Mouse (Mus musculus) hindbrain, embryonic 12.5 days (tissue): ENCODE data around the gene Dennd5a. TPM values are rescaled to one million over a fixed set of nuclear protein-coding genes. Genes with fewer than 3 reads are reported as not detected.

Experiments used
- ATAC-seq: fragments of 200-750 bp; cut with Nextera tagmentation; 2 replicates; pipeline ENCODE4 v1.8.0; 2017; ENCODE audit warnings: moderate TSS enrichment; ENCODE audit not compliant: low FRiP score
- H3K27ac ChIP-seq: fragments of 300-500 bp; sonication (generic); 2 replicates; pipeline ENCODE4 v1.5.1; 2016; ENCODE audit warnings: mild to moderate bottlenecking
- H3K27me3 ChIP-seq: fragments of 300-500 bp; sonication (generic); 2 replicates; pipeline ENCODE4 v1.6.1; 2016; ENCODE audit warnings: mild to moderate bottlenecking
- H3K36me3 ChIP-seq: fragments of 300-500 bp; sonication (generic); 2 replicates; pipeline ENCODE4 v1.6.1; 2016; ENCODE audit warnings: mild to moderate bottlenecking
- H3K4me1 ChIP-seq: fragments of 300-500 bp; sonication (generic); 2 replicates; pipeline ENCODE4 v1.6.1; 2016
- H3K4me2 ChIP-seq: fragments of 300-500 bp; sonication (generic); replicated peaks from 2 replicates; pipeline ENCODE4 v1.6.1; 2016; ENCODE audit warnings: mild to moderate bottlenecking
- H3K4me3 ChIP-seq: fragments of 300-500 bp; sonication (generic); 2 replicates; pipeline ENCODE4 v1.5.1; 2016; ENCODE audit warnings: mild to moderate bottlenecking
- H3K9ac ChIP-seq: fragments of 300-500 bp; sonication (generic); 2 replicates; pipeline ENCODE4 v1.6.1; 2016; ENCODE audit warnings: mild to moderate bottlenecking, moderate library complexity
- H3K9me3 ChIP-seq: fragments of 300-500 bp; sonication (generic); replicated peaks from 2 replicates; pipeline ENCODE4 v1.6.1; 2016; ENCODE audit warnings: mild to moderate bottlenecking
- WGBS: fragments of 180-500 bp; shearing (Covaris S2); methylation state at CpG from one replicate; pipeline ENCODE4 v1.1.7; 2016; 5-methylcytosine and 5-hydroxymethylcytosine counted together
- polyA plus RNA-seq: library from polyadenylated mRNA; unstranded; fragments of >200 nt; fragmentation: Nextera tagmentation; extraction: Ambion mirVana; gene quantifications from 2 replicates; pipeline ENCODE4 v1.2.1, GENCODE M21; 2016

Dennd5a gene
- polyA plus RNA-seq, 1 experiment from 2014 or later: 54.4 TPM

GRCm38 (mm10) chr7:109892530-109892929, 67.7 kb downstream of the Dennd5a start:
- H3K9me3 ChIP-seq: 0 out of 2 replicates have a peak, but pooled peaks cover 3% of the 10 kb centered on the region
- H3K4me1 ChIP-seq: no peaks in the 10 kb centered on the region
- no peaks in the 10 kb centered on the region for H3K27me3 ChIP-seq
- no peak overlapping the region for H3K27ac ChIP-seq
- H3K4me2 ChIP-seq: no peak overlapping the region
- peaks cover 74% of the 10 kb centered on the region for H3K36me3 ChIP-seq
- ATAC-seq: no peak
- 40% methylated on average over 3 of the region's 3 CpGs for WGBS
- H3K9ac ChIP-seq: no peak overlapping the region
- H3K4me3 ChIP-seq: no peak overlapping the region

DNA sequence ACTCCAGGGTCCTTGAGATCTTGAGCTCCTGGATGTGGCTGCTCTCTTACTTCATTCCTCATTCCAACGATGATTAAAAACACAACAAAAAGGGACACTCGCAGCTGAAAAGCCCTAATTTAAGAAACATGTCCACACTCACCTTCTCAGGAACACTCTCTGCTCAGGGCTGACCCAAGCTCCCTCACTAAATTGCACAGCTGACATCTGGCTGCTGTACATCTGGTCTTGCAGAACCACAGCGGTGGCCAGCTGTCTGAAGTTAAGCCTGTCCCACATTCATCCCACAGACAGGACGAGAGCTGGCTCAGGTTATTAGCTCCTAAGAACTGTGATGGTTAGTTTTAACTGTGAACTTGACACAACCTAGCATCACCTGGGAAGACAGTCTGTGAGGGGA, 68.5 kb downstream of the Dennd5a start:
- 93% methylated on average over 4 of the region's 4 CpGs for WGBS
- no peak for ATAC-seq

GRCm38 (mm10) chr7:109890256-109890655, 70.0 kb downstream of the Dennd5a start:
- no peaks in the 10 kb centered on the region for H3K27me3 ChIP-seq
- H3K9ac ChIP-seq: no peak overlapping the region
- 0 out of 2 replicates have a peak, but pooled peaks cover 3% of the 10 kb centered on the region for H3K9me3 ChIP-seq
- 92% methylated on average over 2 of the region's 2 CpGs for WGBS
- peaks cover 62% of the 10 kb centered on the region for H3K36me3 ChIP-seq
- H3K4me2 ChIP-seq: no peak overlapping the region
- H3K27ac ChIP-seq: no peak overlapping the region
- ATAC-seq: no peak
- H3K4me1 ChIP-seq: no peaks in the 10 kb centered on the region
- no peak overlapping the region for H3K4me3 ChIP-seq

More for the DNA sequence above, 68.5 kb downstream of the Dennd5a start:
- H3K9me3 ChIP-seq: 0 out of 2 replicates have a peak, but pooled peaks cover 3% of the 10 kb centered on the region
- peaks cover 74% of the 10 kb centered on the region for H3K36me3 ChIP-seq
- H3K9ac ChIP-seq: no peak overlapping the region
- H3K4me1 ChIP-seq: no peaks in the 10 kb centered on the region
- H3K4me2 ChIP-seq: no peak overlapping the region
- H3K27ac ChIP-seq: no peak overlapping the region
- no peak overlapping the region for H3K4me3 ChIP-seq
- no peaks in the 10 kb centered on the region for H3K27me3 ChIP-seq

GRCm38 (mm10) chr7:109889300-109889699, 71.0 kb downstream of the Dennd5a start:
- no peak overlapping the region for H3K4me2 ChIP-seq
- no peak overlapping the region for H3K4me3 ChIP-seq
- no peaks in the 10 kb centered on the region for H3K4me1 ChIP-seq
- H3K9ac ChIP-seq: no peak overlapping the region
- 0 out of 2 replicates have a peak, but pooled peaks cover 3% of the 10 kb centered on the region for H3K9me3 ChIP-seq
- H3K36me3 ChIP-seq: peaks cover 52% of the 10 kb centered on the region
- H3K27me3 ChIP-seq: no peaks in the 10 kb centered on the region
- 80% methylated on average over 5 of the region's 5 CpGs for WGBS
- ATAC-seq: no peak
- H3K27ac ChIP-seq: no peak overlapping the region

GRCm38 (mm10) chr7:109886249-109886648, 74.0 kb downstream of the Dennd5a start:
- Histone ChIP-seq H3K27me3 (no peaks in the 10 kb centered on the region), H3K9ac (no peak overlapping the region), H3K27ac (no peak overlapping the region), H3K9me3 (0 out of 2 replicates have a peak, but pooled peaks cover 3% of the 10 kb centered on the region), H3K4me1 (no peaks in the 10 kb centered on the region), H3K4me2 (no peak overlapping the region), H3K4me3 (no peak overlapping the region), H3K36me3 (peaks cover 34% of the 10 kb centered on the region)
- ATAC-seq: no peak
- WGBS: 100% methylated on average over 1 of the region's 1 CpGs

DNA sequence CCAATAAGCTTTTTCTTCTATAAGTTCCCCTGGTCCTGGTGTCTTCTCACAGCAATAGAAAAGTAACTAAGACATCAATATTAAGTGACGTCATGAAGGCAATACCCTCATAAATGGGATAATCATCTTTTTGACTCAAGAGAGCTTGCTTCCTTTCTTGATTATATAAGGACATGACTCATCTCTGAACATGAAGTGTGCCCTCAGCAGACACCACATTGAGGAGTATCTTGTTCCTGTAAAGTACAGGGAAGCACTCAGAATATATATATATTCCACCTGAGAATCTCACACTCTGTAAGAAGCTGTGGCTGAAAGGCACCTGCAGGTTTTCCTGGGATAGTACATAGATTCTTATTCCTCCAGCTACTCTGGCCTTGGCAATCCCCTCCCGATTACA, 77.7 kb downstream of the Dennd5a start:
- WGBS: 92% methylated on average over 2 of the region's 2 CpGs
- ATAC-seq: no peak
- Histone ChIP-seq H3K27ac (no peak overlapping the region), H3K4me3 (no peak overlapping the region), H3K4me2 (no peak overlapping the region), H3K36me3 (peaks cover 9% of the 10 kb centered on the region), H3K9ac (no peak overlapping the region), H3K9me3 (no peaks in the 10 kb centered on the region), H3K4me1 (no peaks in the 10 kb centered on the region), H3K27me3 (no peaks in the 10 kb centered on the region)

- ATAC-seq: no peak
- Histone ChIP-seq H3K36me3 (peaks cover under 1% of the 10 kb centered on the region), H3K4me1 (no peaks in the 10 kb centered on the region), H3K4me2 (no peak overlapping the region), H3K9me3 (no peaks in the 10 kb centered on the region), H3K4me3 (no peak overlapping the region), H3K9ac (no peak overlapping the region), H3K27ac (no peak overlapping the region), H3K27me3 (no peaks in the 10 kb centered on the region)
- 53% methylated on average over 2 of the region's 2 CpGs for WGBS
These were observed 78.6 kb downstream of the Dennd5a start for GRCm38 (mm10) chr7:109881561-109882099.

GRCm38 (mm10) chr7:109879158-109879557, 81.1 kb downstream of the Dennd5a start:
- Histone ChIP-seq H3K27ac (no peak overlapping the region), H3K9ac (no peak overlapping the region), H3K4me3 (no peak overlapping the region), H3K27me3 (no peaks in the 10 kb centered on the region), H3K4me2 (no peak overlapping the region), H3K9me3 (no peaks in the 10 kb centered on the region), H3K4me1 (no peaks in the 10 kb centered on the region), H3K36me3 (no peaks in the 10 kb centered on the region)
- 57% methylated on average over 12 of the region's 12 CpGs for WGBS
- ATAC-seq: no peak

DNA sequence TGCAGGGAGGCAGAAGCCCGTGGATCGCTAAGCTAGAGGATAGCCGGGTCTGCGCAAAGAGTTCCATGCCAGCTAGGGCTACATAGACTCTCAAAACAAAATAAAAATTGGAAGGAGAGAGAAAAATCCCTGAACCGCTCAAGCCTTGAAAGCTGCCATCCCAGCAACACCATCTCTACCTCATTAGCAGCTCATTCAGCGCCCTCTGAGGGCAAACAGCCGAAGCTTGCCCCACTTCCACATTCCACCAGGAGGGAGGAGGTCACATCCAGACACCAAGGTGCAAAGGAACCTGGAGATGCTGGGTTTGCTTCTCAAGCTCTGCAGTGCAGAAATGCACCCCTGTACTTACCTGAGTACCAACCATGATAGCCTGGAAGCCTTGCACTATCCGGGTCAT, 84.2 kb downstream of the Dennd5a start:
- 73% methylated on average over 8 of the region's 8 CpGs for WGBS
- Histone ChIP-seq H3K36me3 (no peaks in the 10 kb centered on the region), H3K4me3 (no peak overlapping the region), H3K9ac (no peak overlapping the region), H3K9me3 (no peaks in the 10 kb centered on the region), H3K4me2 (no peak overlapping the region), H3K27ac (no peak overlapping the region), H3K4me1 (no peaks in the 10 kb centered on the region), H3K27me3 (no peaks in the 10 kb centered on the region)
- ATAC-seq: no peak

DNA sequence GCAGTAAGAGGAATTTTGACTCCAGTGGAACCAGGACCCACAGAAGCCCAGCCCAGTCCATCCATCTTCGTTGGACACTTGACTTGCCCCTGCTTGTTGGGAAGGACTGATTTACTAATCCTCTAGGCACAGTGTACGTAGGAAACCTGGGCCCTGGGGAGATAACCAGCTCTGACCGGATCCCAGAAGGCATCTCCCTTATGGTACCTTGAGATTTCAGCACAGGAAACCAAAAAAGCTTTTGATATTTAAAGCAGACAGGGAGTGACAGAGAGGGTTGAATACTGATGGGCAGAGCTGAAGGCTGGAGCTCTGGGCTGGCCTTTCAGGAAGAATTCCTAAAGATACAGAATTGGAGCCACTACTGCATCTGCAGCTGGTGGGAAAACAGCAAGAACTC, 84.7 kb downstream of the Dennd5a start:
- Histone ChIP-seq H3K4me1 (no peaks in the 10 kb centered on the region), H3K27me3 (no peaks in the 10 kb centered on the region), H3K27ac (no peak overlapping the region), H3K36me3 (no peaks in the 10 kb centered on the region), H3K9ac (no peak overlapping the region), H3K4me2 (no peak overlapping the region), H3K4me3 (no peak overlapping the region), H3K9me3 (no peaks in the 10 kb centered on the region)
- 63% methylated on average over 3 of the region's 3 CpGs for WGBS
- no peak for ATAC-seq

DNA sequence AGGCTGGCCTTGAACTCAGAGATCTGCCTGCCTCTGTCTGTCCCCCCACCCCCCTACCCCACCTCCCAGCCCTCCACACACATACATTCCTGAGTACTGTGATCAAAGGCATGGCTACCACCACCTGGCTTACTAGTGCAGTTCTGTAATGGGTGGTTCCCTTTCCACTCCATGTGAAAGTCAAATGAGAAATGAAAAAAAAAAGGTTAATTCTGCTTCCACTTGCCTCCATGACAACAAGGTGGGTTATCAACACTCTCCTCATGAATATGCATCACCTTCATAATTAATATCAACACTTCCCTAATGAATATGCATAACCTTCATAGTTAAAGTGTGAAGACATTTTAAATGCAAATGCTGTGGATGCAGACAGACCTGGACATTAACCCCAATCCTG, 85.2 kb downstream of the Dennd5a start:
- no peaks in the 10 kb centered on the region for H3K36me3 ChIP-seq
- H3K27me3 ChIP-seq: no peaks in the 10 kb centered on the region
- ATAC-seq: 0 out of 2 replicates have a peak, but pooled peaks have one; percentile 26
- no peaks in the 10 kb centered on the region for H3K4me1 ChIP-seq
- H3K4me3 ChIP-seq: no peak overlapping the region
- no peaks in the 10 kb centered on the region for H3K9me3 ChIP-seq
- H3K9ac ChIP-seq: no peak overlapping the region
- no peak overlapping the region for H3K27ac ChIP-seq
- no peak overlapping the region for H3K4me2 ChIP-seq

DNA sequence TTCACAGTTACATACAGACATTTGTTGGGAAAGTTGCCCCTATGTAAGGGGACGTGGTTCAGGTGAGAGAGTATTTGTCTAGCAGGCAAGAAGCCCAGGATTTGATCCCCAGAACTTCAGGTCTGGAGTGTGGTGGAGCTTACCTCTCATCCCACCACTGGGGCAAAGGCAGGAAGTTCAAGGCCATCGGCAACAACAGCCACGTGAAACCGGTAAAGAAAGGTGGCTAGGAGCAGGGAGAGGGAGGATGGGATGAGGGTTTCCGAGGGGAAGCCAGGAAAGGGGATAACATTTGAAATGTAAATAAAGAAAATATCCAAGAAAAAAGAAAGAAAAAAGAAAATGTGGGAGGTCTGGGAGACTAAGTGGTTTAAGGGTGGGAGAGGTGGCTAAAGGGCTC, 87.1 kb downstream of the Dennd5a start:
- no peaks in the 10 kb centered on the region for H3K4me1 ChIP-seq

GRCm38 (mm10) chr7:109871232-109871631, 89.0 kb downstream of the Dennd5a start:
- H3K9me3 ChIP-seq: no peaks in the 10 kb centered on the region
- WGBS: 89% methylated on average over 5 of the region's 5 CpGs
- H3K4me2 ChIP-seq: no peak overlapping the region
- H3K27me3 ChIP-seq: peaks cover 8% of the 10 kb centered on the region; the same call in 1 of the 2 replicates
- H3K27ac ChIP-seq: no peak overlapping the region
- no peak overlapping the region for H3K4me3 ChIP-seq
- ATAC-seq: no peak
- H3K9ac ChIP-seq: no peak overlapping the region
- peaks cover 4% of the 10 kb centered on the region; the same call in 1 of the 2 replicates for H3K4me1 ChIP-seq
- H3K36me3 ChIP-seq: no peaks in the 10 kb centered on the region

More for the DNA sequence above, 87.1 kb downstream of the Dennd5a start:
- Histone ChIP-seq H3K27ac (no peak overlapping the region), H3K4me3 (no peak overlapping the region), H3K9ac (no peak overlapping the region), H3K9me3 (no peaks in the 10 kb centered on the region), H3K4me2 (no peak overlapping the region), H3K27me3 (no peaks in the 10 kb centered on the region), H3K36me3 (no peaks in the 10 kb centered on the region)
- WGBS: 54% methylated on average over 5 of the region's 5 CpGs
- no peak for ATAC-seq
